Mouse (Mus musculus): Measurements from ENCODE around the gene Fgfr2.

DNA sequence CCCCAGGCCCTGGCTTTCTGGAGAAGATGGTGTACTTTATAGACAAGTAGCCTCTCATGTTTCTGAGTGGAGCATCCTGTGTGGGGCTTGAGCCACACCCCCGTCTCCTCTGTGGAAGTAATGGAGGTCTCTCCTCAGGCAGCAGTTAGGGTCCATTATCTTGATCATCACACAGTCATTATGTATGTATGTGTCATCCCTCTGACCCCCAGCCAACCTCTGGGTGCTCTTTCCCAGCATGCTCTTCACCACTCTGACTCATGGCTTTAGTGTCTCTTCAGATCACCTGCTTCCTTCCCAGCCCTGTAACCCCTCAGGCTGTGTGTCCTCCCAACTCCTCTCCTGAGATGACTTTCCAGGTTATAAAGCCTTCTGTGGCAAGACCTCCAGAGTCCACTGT lies 481.5 kb downstream of the Fgfr2 start:
- no peak for TF ChIP-seq CTCF (IDR thresholded peaks at IDR 0.05; ENCODE audit: control insufficient read depth, insufficient read depth, insufficient read length)
- no peak for TF ChIP-seq CEBPB (IDR thresholded peaks at IDR 0.05; ENCODE audit: low read depth)
- no peak for TF ChIP-seq MAX (IDR thresholded peaks at IDR 0.05)
